Mouse (Mus musculus) spleen, postnatal 36 days (tissue): ENCODE measurements around the gene Dram2.
"Not testable (repeated sequence)": the region's sequence is repeated elsewhere in the genome, so short reads cannot be mapped to it uniquely, and the experiment has no call there.

ENCODE experiments used
- DNase-seq, 2 experiments: peaks; one replicate each; pipeline ENCODE4 v3.0.0; 2022; ENCODE audit warnings: low spot score in 2 of 2, mixed read lengths in 1 of 2

Dram2 gene

DNA sequence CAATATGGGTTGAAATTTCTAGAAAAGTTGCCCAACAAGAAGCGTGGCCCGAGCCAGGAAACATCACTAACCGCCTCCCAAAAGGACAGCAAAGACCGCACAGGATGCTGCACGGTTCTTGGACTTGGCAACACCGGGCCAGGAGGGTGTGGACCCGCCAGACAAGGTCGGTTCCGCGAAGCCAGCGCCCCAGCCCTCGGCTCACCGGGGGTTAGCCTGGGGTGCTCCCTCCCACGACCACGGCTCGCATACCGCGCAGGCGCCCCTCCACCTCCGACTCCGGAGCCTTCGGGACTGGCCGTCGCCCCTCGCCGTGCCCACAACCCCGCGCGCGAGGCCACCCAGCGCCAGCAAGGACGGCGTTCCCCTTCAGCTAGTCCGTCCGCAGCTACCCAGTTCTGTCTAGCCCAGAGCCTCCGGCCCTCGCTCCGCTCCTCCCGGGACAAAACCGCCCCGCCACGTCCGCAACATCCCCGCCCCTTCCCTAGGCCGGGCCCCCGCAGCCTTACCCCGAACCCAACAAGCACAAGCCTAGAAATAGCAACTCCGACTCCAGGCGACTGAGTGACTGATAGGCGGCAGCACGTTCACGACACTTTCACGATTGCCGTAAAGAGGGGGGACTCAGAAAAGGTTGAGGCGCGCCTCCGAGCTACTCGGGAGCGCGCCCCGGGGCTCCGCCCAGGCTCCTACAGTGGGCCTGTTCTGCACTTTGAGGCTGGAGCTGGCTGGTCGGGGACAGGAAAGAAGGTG, at the start of gene Dram2, which contains the start of gene Cept1:
Gene Dram2, plus strand, starts transcription at position 628 of the 753 bp plus-strand sequence.
Gene Cept1, minus strand, starts transcription at position 632 of the 753 bp plus-strand sequence.
- DNase-seq = peak; percentile 93 to 95

DNA sequence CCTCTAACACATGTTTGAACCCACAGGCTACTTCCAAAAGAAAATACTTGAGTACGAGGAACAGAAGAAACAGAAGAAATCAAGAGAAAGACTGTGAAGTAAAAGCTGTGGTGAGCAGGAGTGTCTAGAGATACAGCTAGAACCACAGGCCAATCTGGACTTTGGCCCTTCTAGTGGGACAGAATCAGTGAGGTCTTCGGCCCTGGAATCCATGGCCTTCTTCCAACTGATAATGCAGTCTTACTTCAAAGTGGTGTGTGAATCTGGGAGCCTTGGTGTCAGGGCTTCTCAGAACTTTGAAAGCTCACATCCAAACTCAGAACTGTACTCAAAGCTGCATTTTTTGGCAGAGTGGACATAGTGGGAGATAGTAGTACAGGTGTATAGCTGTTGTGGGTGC, 47.1 kb upstream of the Dram2 start:
- no peak for DNase-seq

DNA sequence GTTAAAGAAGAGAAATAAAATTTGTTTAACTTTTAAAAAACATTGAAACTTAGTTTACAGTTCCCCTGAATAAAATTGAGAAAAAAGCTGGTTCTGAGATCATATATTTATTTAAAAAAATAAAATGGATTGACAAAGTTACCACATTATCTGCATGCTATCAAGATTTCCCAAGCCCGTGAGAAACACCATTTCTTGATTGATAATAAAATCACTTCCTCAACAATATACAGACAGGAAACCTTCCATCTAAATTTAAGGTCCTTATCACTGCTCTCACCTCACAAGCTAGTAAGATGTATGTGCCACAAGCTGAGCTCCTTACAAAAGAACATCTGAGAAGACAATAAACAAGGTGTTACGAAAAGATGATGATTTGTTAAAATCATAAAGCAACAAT, 44.7 kb upstream of the Dram2 start:
- no peak for DNase-seq

DNA sequence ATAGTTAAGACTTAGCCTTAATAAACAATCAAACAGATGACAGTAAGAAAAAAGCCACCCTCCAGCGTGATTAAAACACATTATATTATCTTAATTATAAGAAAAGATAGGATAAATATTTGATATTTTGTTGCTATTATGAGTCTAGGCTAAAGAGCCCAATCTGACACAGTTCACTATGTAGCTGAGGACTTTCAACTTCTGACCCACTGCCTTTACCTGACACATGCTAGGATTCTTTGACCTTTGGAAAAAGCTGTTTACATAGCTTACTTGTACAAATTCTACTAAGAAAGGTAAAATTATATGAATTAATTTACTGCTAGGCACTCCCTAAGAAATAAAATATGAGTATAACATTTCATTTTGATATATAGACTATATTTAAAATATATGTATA, 36.9 kb upstream of the Dram2 start:
- DNase-seq = no peak

DNA sequence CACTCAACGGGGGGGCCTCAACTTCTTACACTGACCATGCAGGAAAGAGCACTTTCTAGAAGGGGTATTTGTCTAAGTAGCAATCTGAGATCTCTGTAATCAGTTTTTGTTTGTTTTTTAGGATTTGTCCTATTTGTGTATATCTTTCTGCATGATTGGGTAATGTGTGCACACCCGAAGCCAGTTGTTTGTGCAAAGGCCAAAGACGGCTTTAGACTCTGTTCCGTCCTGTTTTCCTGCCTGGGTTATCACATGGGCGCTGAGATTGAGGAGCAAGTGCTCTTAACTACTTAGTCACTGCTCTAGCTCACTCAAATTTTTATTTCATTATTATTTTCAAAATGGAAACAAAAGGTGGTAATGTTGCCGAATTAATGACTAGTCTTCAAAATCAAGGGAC, 32.6 kb upstream of the Dram2 start:
- no peak for DNase-seq

DNA sequence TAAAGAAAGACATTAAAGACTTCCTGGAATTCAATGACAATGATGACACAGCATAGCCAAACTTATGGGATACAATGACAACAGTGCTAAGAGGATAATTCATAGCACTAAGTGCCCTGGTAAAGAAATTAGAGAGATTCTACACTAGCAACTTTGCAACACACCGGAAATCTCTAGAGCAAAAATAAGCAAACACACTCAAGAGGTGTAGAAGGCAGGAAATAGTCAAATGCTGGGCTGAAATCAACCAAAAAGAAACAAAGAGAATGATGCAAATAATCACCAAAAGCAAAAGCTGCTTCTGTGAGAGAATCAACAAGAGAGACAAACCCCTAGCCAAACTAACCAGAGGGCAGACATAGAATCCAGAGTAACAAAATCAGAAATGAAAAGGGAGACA, 24.9 kb upstream of the Dram2 start:
- DNase-seq = no peak

DNA sequence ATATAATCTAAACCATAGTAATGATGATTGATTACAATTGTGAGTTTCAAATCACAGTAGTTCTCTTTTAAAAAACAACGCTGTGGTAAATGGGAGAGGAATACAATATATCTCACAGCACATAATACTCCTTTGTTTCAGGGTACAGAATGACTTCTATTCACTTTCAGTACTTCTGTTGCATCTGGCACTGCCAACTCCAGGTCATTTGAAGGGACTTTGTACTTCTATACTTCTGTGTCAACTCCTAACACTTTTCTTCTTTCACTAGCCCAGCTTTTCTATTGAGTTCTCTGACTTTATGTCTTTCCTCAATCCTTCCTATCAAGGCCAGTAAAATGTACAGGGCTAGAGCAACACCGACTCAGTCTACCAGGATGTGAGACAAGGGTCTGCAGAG, 21.2 kb upstream of the Dram2 start:
- no peak for DNase-seq

DNA sequence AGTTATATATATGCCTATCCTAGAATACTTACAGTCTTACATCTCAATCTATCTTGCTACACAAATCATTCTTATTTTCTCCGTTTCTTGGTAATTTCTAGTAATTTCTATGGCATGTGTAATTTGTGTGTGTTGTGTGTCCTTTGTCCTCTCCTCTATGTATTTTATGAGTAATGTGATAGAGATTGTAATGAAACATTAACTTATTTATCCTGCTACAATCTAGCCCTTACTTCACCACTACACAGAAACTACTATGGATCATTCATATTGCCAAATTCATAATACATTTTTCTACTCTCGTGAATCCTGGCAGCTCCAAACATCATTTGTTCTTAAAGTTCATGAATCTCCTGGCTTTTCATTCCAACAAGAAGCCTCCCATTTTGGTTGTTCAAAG, 19.6 kb upstream of the Dram2 start:
- DNase-seq = no peak

DNA sequence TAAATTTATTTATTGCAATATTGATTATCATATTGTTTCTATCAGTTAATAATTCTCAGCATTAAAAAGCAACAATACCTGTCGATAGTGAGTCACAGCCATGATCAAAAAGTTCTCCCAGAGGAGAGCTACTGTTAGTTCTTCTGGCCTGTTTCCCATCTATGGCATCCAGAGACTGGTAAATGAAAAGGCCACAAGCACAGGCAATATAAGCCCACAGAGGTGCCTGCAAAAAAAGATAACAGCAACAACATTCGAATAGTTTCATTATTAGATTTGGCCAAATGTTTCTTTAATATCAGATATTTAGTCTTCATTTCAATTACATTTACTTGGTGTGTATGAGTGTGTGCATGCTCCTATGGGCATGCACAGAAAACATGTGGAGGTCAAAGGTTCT, 14.3 kb upstream of the Dram2 start:
- DNase-seq = no peak

DNA sequence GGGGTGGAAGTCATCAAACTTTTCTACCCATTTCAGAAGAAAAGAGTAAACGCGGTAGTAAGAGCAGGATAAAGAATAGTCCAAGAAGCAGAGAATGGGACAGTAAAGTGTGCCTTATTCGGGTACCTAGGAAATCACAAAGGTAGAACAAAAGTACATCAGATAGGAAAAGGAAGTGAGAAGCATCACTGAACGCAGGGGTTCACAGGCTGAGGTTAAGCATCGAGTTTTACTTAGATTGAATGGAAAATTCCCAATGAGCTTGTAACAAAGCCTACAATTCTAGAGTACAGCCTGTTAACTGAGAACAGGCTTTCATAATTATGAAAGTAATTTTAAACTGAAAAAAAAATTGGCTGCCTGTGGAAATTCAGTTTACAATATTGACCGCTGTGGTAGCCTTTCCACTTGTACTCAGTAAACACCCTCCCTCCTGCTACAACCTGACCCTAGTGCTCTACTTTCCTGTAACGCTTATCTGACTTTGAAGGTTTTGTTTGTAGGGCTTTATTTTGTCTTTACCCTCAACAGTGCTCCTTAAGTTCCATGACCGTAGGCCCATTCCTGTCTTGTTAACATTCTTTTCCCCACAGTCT, 2.8 kb upstream of the Dram2 start:
- DNase-seq = peak in 1 of 2 experiments; percentile 25

DNA sequence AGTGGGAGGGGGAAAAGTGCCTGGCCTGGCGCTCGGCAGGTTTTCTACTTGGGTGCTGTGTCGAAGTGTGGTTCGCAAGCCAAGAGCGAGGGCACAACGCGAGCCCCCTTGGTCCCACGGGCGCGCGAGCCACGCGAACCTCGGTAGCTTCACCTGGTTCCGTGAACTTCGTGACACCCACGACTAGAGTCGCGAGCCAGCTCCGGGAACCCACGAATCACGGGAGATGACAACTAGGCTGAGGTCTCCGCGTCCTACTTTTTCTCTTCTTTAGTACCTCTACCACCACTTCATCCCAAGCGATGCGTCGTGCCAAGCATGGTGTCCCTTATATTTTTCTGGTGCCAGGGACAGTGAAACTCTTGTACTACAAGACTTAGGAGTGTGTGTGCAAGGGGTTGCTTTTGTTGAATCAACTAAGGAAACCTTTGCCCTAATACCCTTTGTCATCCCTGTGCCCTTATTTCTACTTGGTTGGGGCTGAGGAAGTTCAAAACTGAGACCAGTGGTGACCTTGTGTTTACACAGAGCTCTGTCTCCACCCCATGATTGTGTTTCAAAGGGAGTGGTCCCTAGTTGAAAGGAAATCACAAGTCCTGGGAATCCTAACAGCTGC, 434 bp downstream of the Dram2 start:
- peak; percentile 33 to 45 for DNase-seq

DNA sequence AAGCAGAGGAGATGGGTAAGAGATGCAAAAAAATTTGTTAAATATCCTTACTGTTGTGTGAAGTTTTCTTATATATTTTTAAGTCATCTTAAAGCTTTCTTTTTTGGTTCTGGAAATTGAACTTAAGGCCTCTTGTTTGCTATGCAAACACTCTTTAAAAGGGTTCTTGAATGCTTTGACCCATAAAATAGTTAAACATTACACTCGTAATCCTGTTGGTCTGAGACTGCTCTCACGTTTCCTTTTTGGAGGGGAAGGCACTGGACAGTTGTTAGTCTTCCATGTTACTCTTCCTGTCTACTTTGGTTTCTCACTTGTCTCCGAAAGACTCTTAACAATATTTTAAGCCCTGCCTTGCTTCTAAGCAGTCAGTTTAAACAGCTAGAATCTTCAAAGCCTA, 1.4 kb downstream of the Dram2 start:
- no peak for DNase-seq

DNA sequence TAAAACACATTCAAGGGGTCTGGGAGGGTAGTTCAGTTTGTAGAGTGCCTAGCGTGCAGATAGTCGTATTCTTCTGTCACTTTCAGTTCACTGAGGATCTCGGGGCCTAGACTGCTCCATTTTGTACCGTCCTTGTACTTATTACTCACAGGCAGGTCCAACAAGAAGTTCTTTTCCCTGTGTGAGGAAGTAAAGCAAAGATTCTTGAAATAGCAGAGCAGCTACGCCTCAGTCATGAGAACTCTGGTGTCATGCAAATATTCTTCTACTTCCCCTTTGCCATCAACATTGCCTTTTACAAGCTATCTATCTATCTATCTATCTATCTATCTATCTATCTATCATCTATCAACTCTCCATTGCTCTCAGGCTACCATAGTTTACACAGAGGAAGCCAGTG, 5.8 kb downstream of the Dram2 start:
- DNase-seq = peak; percentile 39 to 55

DNA sequence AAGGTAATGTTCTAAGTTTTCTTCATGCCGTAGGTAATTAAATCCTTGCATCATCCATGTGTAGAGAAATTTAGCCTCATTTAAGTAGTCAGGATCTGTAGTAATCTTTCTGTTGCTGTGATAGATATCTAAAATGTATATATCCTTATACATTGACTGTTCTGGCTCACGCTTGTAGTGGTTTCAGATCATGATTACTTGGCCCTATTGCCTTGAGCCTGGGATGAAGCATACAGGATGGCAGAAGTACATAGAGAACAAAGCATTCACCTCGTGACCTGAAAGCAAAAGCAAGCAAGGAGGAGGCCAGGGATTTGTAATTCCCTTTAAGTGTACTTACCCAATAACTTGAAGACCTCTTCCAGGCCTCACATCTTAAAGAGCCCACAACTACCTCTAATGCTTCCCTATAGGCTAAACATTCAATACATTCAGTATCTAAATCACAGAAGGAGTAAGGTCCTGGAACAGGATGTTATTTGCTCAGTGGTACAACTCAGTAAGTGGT, 8.2 kb downstream of the Dram2 start:
- DNase-seq = no peak

DNA sequence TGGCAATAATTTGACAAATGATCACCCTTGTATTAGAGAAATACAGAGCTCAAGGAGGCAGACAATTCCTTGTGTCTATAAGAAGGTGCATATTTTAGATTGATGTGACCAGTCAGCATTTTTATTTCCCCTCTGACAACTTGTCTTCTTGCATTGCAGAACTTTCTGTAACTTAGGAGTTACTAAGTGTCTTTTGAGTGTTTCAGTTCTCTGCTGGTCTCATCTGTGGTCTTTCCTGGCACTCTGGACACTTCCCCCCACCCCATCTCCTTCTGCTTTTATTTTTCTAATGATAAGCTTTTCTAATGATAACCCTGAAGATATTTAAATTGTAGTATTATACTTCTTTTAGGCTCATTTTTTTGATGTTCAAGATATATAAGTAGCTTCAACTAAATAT, 10.7 kb downstream of the Dram2 start:
- DNase-seq = no peak

DNA sequence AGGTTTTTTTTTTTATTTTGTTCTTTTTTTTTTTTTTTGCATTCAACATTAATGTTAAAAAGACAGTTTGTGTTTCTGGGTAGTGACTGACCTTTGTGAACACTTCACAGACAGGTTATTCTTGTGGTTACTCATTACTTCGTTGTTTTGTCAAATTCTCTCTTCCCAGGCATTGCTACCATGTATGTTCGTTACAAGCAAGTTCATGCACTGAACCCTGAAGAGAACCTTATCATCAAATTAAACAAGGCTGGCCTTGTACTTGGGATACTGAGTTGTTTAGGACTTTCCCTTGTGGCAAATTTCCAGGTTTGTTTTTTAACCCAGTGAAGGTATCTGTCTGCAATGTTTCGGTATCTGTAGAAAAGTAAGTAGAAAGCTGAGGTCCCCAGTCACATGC, 18.3 kb downstream of the Dram2 start:
- DNase-seq = no peak

DNA sequence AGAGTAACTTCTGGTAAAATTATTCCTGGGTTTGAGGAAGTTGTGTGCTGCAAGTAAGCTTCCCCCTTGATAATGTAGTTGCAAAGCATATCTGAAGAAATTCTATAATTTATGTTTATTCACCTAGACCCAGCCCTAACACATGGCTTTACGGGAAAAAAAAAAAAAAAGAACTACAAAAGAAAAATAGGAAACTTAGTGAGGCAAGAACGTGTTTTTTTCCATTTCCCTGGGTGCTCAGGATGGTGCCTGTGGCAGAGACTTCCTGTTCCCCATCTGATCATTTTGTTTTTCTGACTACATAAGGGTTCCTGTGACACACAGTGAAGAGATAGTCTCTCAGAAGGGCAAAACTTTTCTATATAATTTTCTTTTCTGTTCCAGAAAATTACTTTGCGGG, 25.6 kb downstream of the Dram2 start:
- no peak for DNase-seq

DNA sequence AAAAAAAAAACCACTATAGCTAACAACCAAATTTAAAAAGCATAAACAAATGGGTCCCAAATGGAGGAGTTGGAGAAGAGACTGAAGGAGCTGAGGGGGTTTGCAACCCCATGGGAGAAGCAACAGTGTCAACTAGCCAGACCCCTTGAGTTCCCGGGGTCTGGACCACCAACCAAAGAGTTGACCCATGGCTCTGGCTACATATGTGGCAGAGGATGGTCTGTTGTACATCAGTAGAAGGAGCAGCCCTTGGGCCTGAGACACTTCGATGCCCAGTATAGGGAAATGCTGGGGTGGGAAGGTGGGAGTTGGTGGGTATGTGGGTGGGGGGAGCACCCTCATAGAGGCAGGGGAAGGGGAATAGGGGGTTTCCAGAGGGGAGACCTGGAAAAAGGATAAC, 31.7 kb downstream of the Dram2 start:
- no peak for DNase-seq

DNA sequence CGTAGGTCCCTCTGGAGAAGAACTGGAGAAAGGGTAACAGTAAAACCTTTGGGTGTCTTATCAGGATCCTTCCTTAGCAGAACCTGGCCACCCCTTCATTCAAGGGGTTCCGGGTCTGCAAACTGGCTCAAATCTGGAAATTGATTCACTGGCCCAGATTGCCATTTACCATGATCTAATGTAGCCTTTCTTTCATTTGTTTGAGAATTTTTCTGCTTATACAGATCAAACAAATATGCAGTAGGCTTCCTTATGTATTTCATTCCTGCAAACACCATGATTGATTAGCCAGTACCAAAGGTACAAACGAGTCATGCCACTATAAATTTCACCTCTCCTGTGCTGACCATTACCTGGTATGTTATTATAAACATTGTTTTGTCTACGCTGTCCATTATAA, 46.0 kb downstream of the Dram2 start:
- DNase-seq = not testable (repeated sequence)

DNA sequence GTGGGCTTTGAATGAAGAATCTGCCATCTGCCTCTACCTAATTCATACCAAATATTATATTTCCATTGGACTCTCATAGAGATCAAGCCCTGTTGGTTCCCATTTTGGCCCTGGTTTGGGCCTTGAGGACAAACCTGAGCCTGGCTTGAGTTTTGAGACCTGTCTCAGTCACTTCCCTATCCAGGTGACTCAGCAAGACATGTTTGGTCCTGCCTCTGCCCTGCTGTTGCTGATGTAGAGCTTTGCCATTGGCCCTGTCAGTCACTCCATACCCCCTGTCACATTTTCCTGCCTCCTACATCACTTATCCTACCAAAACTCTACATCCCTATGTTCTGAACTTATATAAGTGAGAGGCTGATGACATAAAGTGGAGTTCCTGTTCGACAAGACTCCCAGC, 70.5 kb downstream of the Dram2 start:
- no peak for DNase-seq
